Mouse (Mus musculus) thymus, adult 2 months (tissue): ENCODE data around the gene Actl11.

Experiments used
- CTCF ChIP-seq: fragments of 200-500 bp; IDR thresholded peaks from 2 replicates; pipeline ENCODE4 v1.5.1; 2012; ENCODE audit warnings: mild to moderate bottlenecking, control low read depth, low read length, moderate library complexity, borderline replicate concordance; ENCODE audit not compliant: control insufficient read depth, poor library complexity, insufficient read depth; ENCODE audit errors: extremely low read depth
- POLR2A ChIP-seq: fragments of 200-500 bp; IDR thresholded peaks from 2 replicates; pipeline ENCODE4 v1.6.1; 2012; ENCODE audit warnings: mild to moderate bottlenecking, low read length, control low read depth, moderate library complexity; ENCODE audit not compliant: control insufficient read depth, poor library complexity, insufficient read depth; ENCODE audit errors: extremely low read depth

GRCm38 (mm10) chr9:107934146-107934545, 5.9 kb downstream of the Actl11 start:
- TF ChIP-seq CTCF (no peak), POLR2A (no peak)
